Mouse (Mus musculus) forebrain, embryonic 11.5 days (tissue): ENCODE results near the gene Atp5j. TPM values are rescaled to one million over a fixed set of nuclear protein-coding genes. Genes with fewer than 3 reads are reported as not detected.

Source experiments
- ATAC-seq: fragments of 200-750 bp; cut with Nextera tagmentation; replicated peaks from 2 replicates; pipeline ENCODE4 v1.8.0; 2017; ENCODE audit warnings: moderate TSS enrichment; ENCODE audit not compliant: low FRiP score
- DNase-seq: peaks from one replicate; pipeline ENCODE4 v3.0.0-alpha.2; 2017; ENCODE audit warnings: low spot score
- H3K27ac ChIP-seq: fragments of 300-500 bp; sonication (generic); 2 replicates; pipeline ENCODE4 v1.5.1; 2014; ENCODE audit warnings: low read depth, low read length
- H3K27me3 ChIP-seq: fragments of 300-500 bp; sonication (generic); 2 replicates; pipeline ENCODE4 v1.6.1; 2014; ENCODE audit warnings: mild to moderate bottlenecking, low read length, mixed read lengths; ENCODE audit not compliant: control insufficient read depth, insufficient read depth
- H3K36me3 ChIP-seq: fragments of 300-500 bp; sonication (generic); 2 replicates; pipeline ENCODE4 v1.6.1; 2014; ENCODE audit warnings: mild to moderate bottlenecking, low read length, moderate library complexity, mixed read lengths; ENCODE audit not compliant: control insufficient read depth, insufficient read depth
- H3K4me1 ChIP-seq: fragments of 300-500 bp; sonication (generic); replicated peaks from 2 replicates; pipeline ENCODE4 v1.6.1; 2014; ENCODE audit warnings: low read length, mixed read lengths; ENCODE audit not compliant: control insufficient read depth, insufficient read depth
- H3K4me2 ChIP-seq: fragments of 300-500 bp; sonication (generic); 2 replicates; pipeline ENCODE4 v1.6.1; 2014; ENCODE audit warnings: low read depth, mild to moderate bottlenecking, low read length, moderate library complexity, mixed read lengths; ENCODE audit not compliant: severe bottlenecking
- H3K4me3 ChIP-seq: fragments of 300-500 bp; sonication (generic); 2 replicates; pipeline ENCODE4 v1.5.1; 2014; ENCODE audit warnings: low read depth, low read length
- H3K9ac ChIP-seq: fragments of 300-500 bp; sonication (generic); 2 replicates; pipeline ENCODE4 v1.6.1; 2014; ENCODE audit warnings: low read length
- H3K9me3 ChIP-seq: fragments of 300-500 bp; sonication (generic); 2 replicates; pipeline ENCODE4 v1.6.1; 2016; ENCODE audit warnings: low read length, mixed read lengths; ENCODE audit not compliant: control insufficient read depth
- WGBS: fragments of 180-500 bp; shearing (Covaris S2); extraction: QIAGEN DNeasy Blood & Tissue Kit; methylation state at CpG from one replicate; pipeline ENCODE4 v1.1.7; 2014; 5-methylcytosine and 5-hydroxymethylcytosine counted together
- polyA plus RNA-seq: library from polyadenylated mRNA; unstranded; fragments of >200 nt; fragmentation: Nextera tagmentation; extraction: Ambion mirVana; gene quantifications from 2 replicates; pipeline ENCODE4 v1.2.1, GENCODE M21; 2014

Gene Atp5j
- polyA plus RNA-seq, 1 experiment from 2014 or later = 785 TPM

- H3K9me3 ChIP-seq = no peaks in the 10 kb centered on the region
- ATAC-seq (no peak), DNase-seq (no peak)
- no peaks in the 10 kb centered on the region for H3K4me1 ChIP-seq
- H3K27me3 ChIP-seq = no peaks in the 10 kb centered on the region
- no peak overlapping the region for H3K4me2 ChIP-seq
- no peak overlapping the region for H3K27ac ChIP-seq
- H3K4me3 ChIP-seq = no peak overlapping the region
- no peak overlapping the region for H3K9ac ChIP-seq
- H3K36me3 ChIP-seq = no peaks in the 10 kb centered on the region; the same call in 1 of the 2 replicates
- 92% methylated on average over 8 of the region's 8 CpGs for WGBS
Measured at GRCm38 (mm10) chr16:84864656-84865055, 29.2 kb upstream of the Atp5j start.

- no peak for ATAC-seq
- H3K27ac ChIP-seq = no peak overlapping the region
- no peaks in the 10 kb centered on the region for H3K27me3 ChIP-seq
- no peak overlapping the region for H3K4me3 ChIP-seq
- H3K36me3 ChIP-seq = peaks cover 5% of the 10 kb centered on the region
- no peak for DNase-seq
- no peak overlapping the region for H3K4me2 ChIP-seq
- H3K9ac ChIP-seq = no peak overlapping the region
- WGBS = 94% methylated on average over 6 of the region's 6 CpGs
- no peaks in the 10 kb centered on the region for H3K4me1 ChIP-seq
- no peaks in the 10 kb centered on the region for H3K9me3 ChIP-seq
Measured at GRCm38 (mm10) chr16:84853492-84853891, 18.1 kb upstream of the Atp5j start.

- H3K4me2 ChIP-seq = no peak overlapping the region
- 78% methylated on average over 2 of the region's 2 CpGs for WGBS
- no peak for DNase-seq
- no peak overlapping the region for H3K27ac ChIP-seq
- H3K4me1 ChIP-seq = no peaks in the 10 kb centered on the region
- H3K36me3 ChIP-seq = peaks cover 4% of the 10 kb centered on the region; the same call in 1 of the 2 replicates
- no peak overlapping the region for H3K9ac ChIP-seq
- H3K9me3 ChIP-seq = no peaks in the 10 kb centered on the region
- no peaks in the 10 kb centered on the region for H3K27me3 ChIP-seq
- ATAC-seq = no peak
- no peak overlapping the region for H3K4me3 ChIP-seq
Measured at GRCm38 (mm10) chr16:84838576-84838975, 3.2 kb upstream of the Atp5j start.

- peak; percentile 13 for ATAC-seq
- H3K4me3 ChIP-seq = peak overlapping the region; percentile 92
- peak overlapping the region; percentile 98 for H3K9ac ChIP-seq
- 9% methylated on average over 29 of the region's 29 CpGs for WGBS
- DNase-seq = peak; percentile 61
- no peaks in the 10 kb centered on the region for H3K27me3 ChIP-seq
- no peaks in the 10 kb centered on the region for H3K9me3 ChIP-seq
- H3K4me1 ChIP-seq = no peaks in the 10 kb centered on the region
- H3K36me3 ChIP-seq = peaks cover 4% of the 10 kb centered on the region; the same call in 1 of the 2 replicates
- peak overlapping the region; percentile 78 for H3K4me2 ChIP-seq
- peak overlapping the region; percentile 95 for H3K27ac ChIP-seq
Measured at GRCm38 (mm10) chr16:84835823-84836743, 658 bp upstream of the Atp5j start.

GRCm38 (mm10) chr16:84834745-84835440, 532 bp downstream of the Atp5j start, which contains the start of gene Gabpa:
Gene Gabpa (plus strand): TSS chr16:84834925.
- peak within 1 kb of the TSS; percentile 92 for H3K4me3 ChIP-seq
- peak within 1 kb of the TSS; percentile 95 for H3K27ac ChIP-seq
- H3K36me3 ChIP-seq = peaks cover 5% of the 10 kb centered on the region; the same call in 1 of the 2 replicates
- H3K4me2 ChIP-seq = peak within 1 kb of the TSS; percentile 78
- under 1% methylated on average over 52 of the region's 52 CpGs for WGBS
- no peaks in the 10 kb centered on the region for H3K27me3 ChIP-seq
- no peaks in the 10 kb centered on the region for H3K9me3 ChIP-seq
- DNase-seq (peak; percentile 94), ATAC-seq (peak; percentile 96)
- H3K4me1 ChIP-seq = no peaks in the 10 kb centered on the region
- H3K9ac ChIP-seq = peak within 1 kb of the TSS; percentile 98

- H3K27ac ChIP-seq = peak overlapping the region; percentile 95
- peaks cover 3% of the 10 kb centered on the region; the same call in 1 of the 2 replicates for H3K36me3 ChIP-seq
- peak overlapping the region; percentile 78 for H3K4me2 ChIP-seq
- H3K4me1 ChIP-seq = no peaks in the 10 kb centered on the region
- 2% methylated on average over 22 of the region's 22 CpGs for WGBS
- peak overlapping the region; percentile 92 for H3K4me3 ChIP-seq
- ATAC-seq = no peak
- H3K27me3 ChIP-seq = no peaks in the 10 kb centered on the region
- H3K9me3 ChIP-seq = no peaks in the 10 kb centered on the region
- peak overlapping the region; percentile 98 for H3K9ac ChIP-seq
- DNase-seq = no peak
Measured at GRCm38 (mm10) chr16:84834344-84834743, 1.1 kb downstream of the Atp5j start.

- Histone ChIP-seq H3K4me1 (no peaks in the 10 kb centered on the region), H3K27me3 (no peaks in the 10 kb centered on the region), H3K27ac (no peak overlapping the region), H3K36me3 (peaks cover 3% of the 10 kb centered on the region; the same call in 1 of the 2 replicates), H3K4me2 (no peak overlapping the region), H3K4me3 (no peak overlapping the region), H3K9ac (no peak overlapping the region), H3K9me3 (no peaks in the 10 kb centered on the region)
- DNase-seq (no peak), ATAC-seq (no peak)
- WGBS = 97% methylated on average over 5 of the region's 5 CpGs
Measured at GRCm38 (mm10) chr16:84832736-84833135, 2.7 kb downstream of the Atp5j start.

GRCm38 (mm10) chr16:84831696-84832095, 3.7 kb downstream of the Atp5j start:
- 91% methylated on average over 5 of the region's 5 CpGs for WGBS
- DNase-seq (no peak), ATAC-seq (no peak)
- Histone ChIP-seq H3K9me3 (no peaks in the 10 kb centered on the region), H3K27ac (no peak overlapping the region), H3K4me2 (no peak overlapping the region), H3K4me3 (no peak overlapping the region), H3K9ac (no peak overlapping the region), H3K27me3 (no peaks in the 10 kb centered on the region), H3K4me1 (no peaks in the 10 kb centered on the region), H3K36me3 (peaks cover 3% of the 10 kb centered on the region; the same call in 1 of the 2 replicates)
